10 mouse cellular contexts compared by ENCODE assay signal in the genomic region with DNA sequence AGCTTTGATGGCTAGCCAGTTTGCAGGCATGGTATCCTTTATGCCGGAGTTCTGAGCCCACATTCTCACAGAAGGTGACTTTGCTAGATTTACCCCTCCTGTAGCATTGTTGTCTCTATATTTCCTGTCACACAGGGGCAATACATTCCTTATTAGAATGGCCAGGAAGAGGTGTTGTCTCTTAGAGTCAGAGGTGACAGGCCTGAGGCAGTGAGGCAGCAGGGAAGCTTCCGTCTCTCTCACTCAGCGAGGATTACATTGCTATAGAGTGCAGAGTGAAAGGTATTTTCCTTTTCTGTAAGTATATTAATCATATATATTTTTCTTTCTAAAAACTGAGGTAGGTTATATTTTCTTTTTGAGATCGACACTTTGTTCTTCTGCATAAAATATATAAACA. TPM values are rescaled to one million over a fixed set of nuclear protein-coding genes. Genes with fewer than 3 reads are reported as not detected.
DNase-seq lines count a peak whose midpoint lies in the region; ATAC-seq lines count a peak whose summit lies in the region.
"Had no signal": no experiment of that assay in that cellular context is flagged by ENCODE, and none has a peak within 500 bp of the region (broad histone marks: within the 10 kb centered on the region; RNA-seq: fewer than 3 reads in every experiment).

No protein-coding gene starts in this region.

- H3K36me3 ChIP-seq in heart, embryonic 13.5 days: no peaks in the 10 kb centered on the region
- peaks cover 12% of the 10 kb centered on the region for H3K36me3 ChIP-seq in megakaryocyte, embryonic 14.5 days (replicated peaks; ENCODE audit: low read length)
- H3K36me3 ChIP-seq in limb, embryonic 10.5 days: peaks cover 13% of the 10 kb centered on the region
- H3K36me3 ChIP-seq in stomach, embryonic 14.5 days (ENCODE audit: control insufficient read depth, insufficient read depth, low read length): no peaks in the 10 kb centered on the region

- DNase-seq in heart, postnatal 25 days (ENCODE audit: low spot score): no peak
- no peak for DNase-seq in limb, embryonic 10.5 days (ENCODE audit: low spot score)
- DNase-seq in frontal cortex, adult 2 months (ENCODE audit: extremely low spot score in 1 of 2, low spot score in 1 of 2): no peak
- DNase-seq in thymus, adult 18-20 months: no peak
- DNase-seq: cerebellum, postnatal 25 days; lung, adult 2 months had no signal

- 55% methylated on average over 4 of the region's 4 CpGs for WGBS in heart, embryonic 13.5 days
- WGBS in limb, embryonic 10.5 days: 75% methylated on average over 4 of the region's 4 CpGs
- 63% methylated on average over 4 of the region's 4 CpGs for WGBS in stomach, embryonic 14.5 days

- peak overlapping the region; percentile 50 for H3K9ac ChIP-seq in heart, embryonic 13.5 days
- no peak overlapping the region for H3K9ac ChIP-seq in stomach, embryonic 14.5 days (replicated peaks; ENCODE audit: low read depth, low read length)

- peaks cover 78% of the 10 kb centered on the region for H3K4me1 ChIP-seq in heart, embryonic 13.5 days
- peaks cover 79% of the 10 kb centered on the region for H3K4me1 ChIP-seq in megakaryocyte, embryonic 14.5 days
- H3K4me1 ChIP-seq in limb, embryonic 10.5 days: peaks cover 80% of the 10 kb centered on the region
- peaks cover 61% of the 10 kb centered on the region for H3K4me1 ChIP-seq in stomach, embryonic 14.5 days (ENCODE audit: control insufficient read depth, insufficient read depth, low read length)

- H3K27ac ChIP-seq in heart, embryonic 13.5 days (replicated peaks): peak overlapping the region; percentile 77
- peak overlapping the region; percentile 84 for H3K27ac ChIP-seq in limb, embryonic 10.5 days
- H3K27ac ChIP-seq in stomach, embryonic 14.5 days (ENCODE audit: low read length): peak overlapping the region; percentile 41; the same call in 1 of the 2 replicates

- no peaks in the 10 kb centered on the region for H3K27me3 ChIP-seq in heart, embryonic 13.5 days (replicated peaks)
- no peaks in the 10 kb centered on the region for H3K27me3 ChIP-seq in megakaryocyte, embryonic 14.5 days (replicated peaks)
- H3K27me3 ChIP-seq in limb, embryonic 10.5 days (ENCODE audit: low read depth, poor library complexity, severe bottlenecking): no peaks in the 10 kb centered on the region
- no peaks in the 10 kb centered on the region for H3K27me3 ChIP-seq in stomach, embryonic 14.5 days (ENCODE audit: control insufficient read depth, insufficient read depth, low read length)

- no peak for ATAC-seq in heart, embryonic 13.5 days (ENCODE audit: extremely low read depth, insufficient number of reproducible peaks, low FRiP score, low TSS enrichment)
- no peak for ATAC-seq in megakaryocyte, adult 5-6 weeks (ENCODE audit: poor library complexity, severe bottlenecking)
- no peak for ATAC-seq in stomach, embryonic 14.5 days (ENCODE audit: insufficient number of reproducible peaks, insufficient read depth, low FRiP score, low read depth)

- H3K9me3 ChIP-seq in heart, embryonic 13.5 days: peaks cover 4% of the 10 kb centered on the region; the same call in 1 of the 2 replicates
- peaks cover 6% of the 10 kb centered on the region; the same call in 1 of the 2 replicates for H3K9me3 ChIP-seq in megakaryocyte, embryonic 14.5 days
- H3K9me3 ChIP-seq in limb, embryonic 10.5 days (replicated peaks): no peaks in the 10 kb centered on the region
- H3K9me3 ChIP-seq in stomach, embryonic 14.5 days (ENCODE audit: control insufficient read depth, low read depth, low read length): no peaks in the 10 kb centered on the region

- no peak overlapping the region for H3K4me3 ChIP-seq in heart, embryonic 13.5 days
- H3K4me3 ChIP-seq in megakaryocyte, embryonic 14.5 days (replicated peaks): peak overlapping the region; percentile 6
- H3K4me3 ChIP-seq in limb, embryonic 10.5 days: no peak overlapping the region
- no peak overlapping the region for H3K4me3 ChIP-seq in stomach, embryonic 14.5 days (ENCODE audit: low read depth, low read length)

- peak overlapping the region; percentile 53 for H3K4me2 ChIP-seq in heart, embryonic 13.5 days
- H3K4me2 ChIP-seq in stomach, embryonic 14.5 days (replicated peaks; ENCODE audit: low read depth, low read length): peak overlapping the region; percentile 13; the same call in 1 of the 2 replicates

- intact Hi-C loops in heart, postnatal 25 days (cut with DNase I): loop anchor here (5.0 kb wide), 1 partner anchor 63 kb away; no protein-coding TSS in a partner anchor

RNA-seq across cellular contexts. Expression of gene Cyth3, which starts 11.6 kb away (rescaled TPM):
- polyA plus RNA-seq in heart, embryonic 13.5 days (2015; fragmentation: Nextera tagmentation; extraction: Ambion mirVana): 36.8 and 41.4 TPM in 2 replicates
- 10 to 100 TPM; 43.8 to 44.9 TPM for total RNA-seq in heart, postnatal 25 days (2021)
- polyA plus RNA-seq in megakaryocyte, embryonic 14.5 days (2012; ENCODE audit: insufficient read depth, low replicate concordance): 4.7 and 5.8 TPM in 2 replicates
- total RNA-seq in megakaryocyte, adult 5-6 weeks (2015): 5.4 and 6.5 TPM in 2 replicates
- total RNA-seq in megakaryocyte, adult 5-6 weeks (2017): 7.5 and 8.9 TPM in 2 replicates
- 47.5 and 59.2 TPM in 2 replicates for polyA plus RNA-seq in limb, embryonic 10.5 days (2016; fragmentation: Nextera tagmentation; extraction: Ambion mirVana)
- 50.9 and 52.6 TPM in 2 replicates for polyA plus RNA-seq in stomach, embryonic 14.5 days (2014; fragmentation: Nextera tagmentation; extraction: Ambion mirVana)
- polyA plus RNA-seq in frontal cortex, adult 2 months (2012; rRNA removed): 28.5 and 29.1 TPM in 2 replicates
